Mouse (Mus musculus) hindbrain, embryonic 11.5 days (tissue): ENCODE measurements around the gene Oasl1. TPM values are rescaled to one million over a fixed set of nuclear protein-coding genes. Genes with fewer than 3 reads are reported as not detected.
A peak's percentile ranks its signal among the peaks of the same experiment; 100 is the strongest.
"Not testable (repeated sequence)": the region's sequence is repeated elsewhere in the genome, so short reads cannot be mapped to it uniquely, and the experiment has no call there.

ENCODE experiments used
- ATAC-seq: fragments of 200-750 bp; cut with Nextera tagmentation; 2 replicates; pipeline ENCODE4 v1.8.0; 2017; ENCODE audit warnings: mild to moderate bottlenecking, moderate TSS enrichment, moderate library complexity; ENCODE audit not compliant: low FRiP score
- DNase-seq: peaks from one replicate; pipeline ENCODE4 v3.0.0-alpha.2; 2015; ENCODE audit warnings: low spot score
- H3K27ac ChIP-seq: fragments of 300-500 bp; sonication (generic); 2 replicates; pipeline ENCODE4 v1.5.1; 2014; ENCODE audit warnings: mild to moderate bottlenecking, low read depth, low read length
- H3K27me3 ChIP-seq: fragments of 300-500 bp; sonication (generic); 2 replicates; pipeline ENCODE4 v1.6.1; 2014; ENCODE audit warnings: mild to moderate bottlenecking, low read length, moderate library complexity, mixed read lengths; ENCODE audit not compliant: control insufficient read depth, insufficient read depth
- H3K36me3 ChIP-seq: fragments of 300-500 bp; sonication (generic); 2 replicates; pipeline ENCODE4 v1.6.1; 2014; ENCODE audit warnings: mild to moderate bottlenecking, low read length, moderate library complexity, mixed read lengths; ENCODE audit not compliant: control insufficient read depth, insufficient read depth
- H3K4me1 ChIP-seq: fragments of 300-500 bp; sonication (generic); replicated peaks from 2 replicates; pipeline ENCODE4 v1.6.1; 2014; ENCODE audit warnings: low read length, mixed read lengths; ENCODE audit not compliant: control insufficient read depth, insufficient read depth
- H3K4me2 ChIP-seq: fragments of 300-500 bp; sonication (generic); replicated peaks from 2 replicates; pipeline ENCODE4 v1.6.1; 2014; ENCODE audit warnings: mild to moderate bottlenecking, low read depth, low read length
- H3K4me3 ChIP-seq: fragments of 300-500 bp; sonication (generic); 2 replicates; pipeline ENCODE4 v1.5.1; 2014; ENCODE audit warnings: low read depth, low read length
- H3K9ac ChIP-seq: fragments of 300-500 bp; sonication (generic); 2 replicates; pipeline ENCODE4 v1.6.1; 2014; ENCODE audit warnings: low read depth, low read length
- H3K9me3 ChIP-seq: fragments of 300-500 bp; sonication (generic); 2 replicates; pipeline ENCODE4 v1.6.1; 2016; ENCODE audit warnings: low read length; ENCODE audit not compliant: control insufficient read depth
- whole genome bisulfite sequencing: fragments of 180-500 bp; shearing (Covaris S2); extraction: QIAGEN DNeasy Blood & Tissue Kit; methylation state at CpG from one replicate; pipeline ENCODE4 v1.1.7; 2014; 5-methylcytosine and 5-hydroxymethylcytosine counted together
- polyA plus RNA-seq: library from polyadenylated mRNA; unstranded; fragments of >200 nt; fragmentation: Nextera tagmentation; extraction: Ambion mirVana; gene quantifications from 2 replicates; pipeline ENCODE4 v1.2.1, GENCODE M21; 2014

The Oasl1 gene
- polyA plus RNA-seq, 1 experiment from 2014 or later, result 0.25 TPM

GRCm38 (mm10) chr5:114941138-114941537, 18.1 kb downstream of the Oasl1 start:
- ATAC-seq, H3K27ac ChIP-seq, H3K4me1 ChIP-seq, H3K27me3 ChIP-seq, H3K9ac ChIP-seq, H3K4me2 ChIP-seq, H3K36me3 ChIP-seq, H3K9me3 ChIP-seq, H3K4me3 ChIP-seq, DNase-seq: not testable (repeated sequence)
- 58% methylated on average over 3 of the region's 3 CpGs for WGBS

GRCm38 (mm10) chr5:114942074-114942765, 19.2 kb downstream of the Oasl1 start, which contains the start of gene 2210016L21Rik:
Gene 2210016L21Rik (plus strand): TSS chr5:114942158.
- H3K36me3 ChIP-seq, result 0 out of 2 replicates have a peak, but pooled peaks cover 3% of the 10 kb centered on the region
- no peaks in the 10 kb centered on the region for H3K4me1 ChIP-seq
- no peaks in the 10 kb centered on the region for H3K9me3 ChIP-seq
- WGBS, result 2% methylated on average over 39 of the region's 39 CpGs
- H3K27me3 ChIP-seq, result no peaks in the 10 kb centered on the region
- H3K4me3 ChIP-seq, result peak within 1 kb of the TSS; percentile 90
- ATAC-seq (peak; percentile 92), DNase-seq (peak; percentile 92)
- peak within 1 kb of the TSS; percentile 76 for H3K27ac ChIP-seq
- H3K4me2 ChIP-seq, result peak within 1 kb of the TSS; percentile 69
- peak within 1 kb of the TSS; percentile 92 for H3K9ac ChIP-seq

GRCm38 (mm10) chr5:114942766-114943130, 19.7 kb downstream of the Oasl1 start:
- DNase-seq (no peak), ATAC-seq (no peak)
- Histone ChIP-seq H3K27me3 (no peaks in the 10 kb centered on the region), H3K4me3 (peak overlapping the region; percentile 90), H3K9ac (peak overlapping the region; percentile 92), H3K4me2 (peak overlapping the region; percentile 69), H3K4me1 (no peaks in the 10 kb centered on the region), H3K9me3 (no peaks in the 10 kb centered on the region), H3K36me3 (0 out of 2 replicates have a peak, but pooled peaks cover 3% of the 10 kb centered on the region), H3K27ac (no peak overlapping the region)
- WGBS, result 54% methylated on average over 4 of the region's 4 CpGs

- DNase-seq (no peak), ATAC-seq (no peak)
- H3K27ac ChIP-seq, result no peak overlapping the region
- H3K27me3 ChIP-seq, result no peaks in the 10 kb centered on the region
- no peak overlapping the region for H3K9ac ChIP-seq
- no peak overlapping the region for H3K4me2 ChIP-seq
- H3K4me3 ChIP-seq, result no peak overlapping the region
- 98% methylated on average over 10 of the region's 10 CpGs for WGBS
- H3K36me3 ChIP-seq, result 0 out of 2 replicates have a peak, but pooled peaks cover 9% of the 10 kb centered on the region
- no peaks in the 10 kb centered on the region for H3K9me3 ChIP-seq
- H3K4me1 ChIP-seq, result no peaks in the 10 kb centered on the region
These were observed 22.0 kb downstream of the Oasl1 start for GRCm38 (mm10) chr5:114945072-114945471.

GRCm38 (mm10) chr5:114948891-114949290, 25.9 kb downstream of the Oasl1 start:
- Histone ChIP-seq H3K9me3 (no peaks in the 10 kb centered on the region), H3K4me1 (no peaks in the 10 kb centered on the region), H3K27me3 (no peaks in the 10 kb centered on the region), H3K9ac (no peak overlapping the region), H3K4me2 (no peak overlapping the region), H3K4me3 (no peak overlapping the region), H3K36me3 (0 out of 2 replicates have a peak, but pooled peaks cover 11% of the 10 kb centered on the region), H3K27ac (no peak overlapping the region)
- DNase-seq (no peak), ATAC-seq (no peak)
- 80% methylated on average over 6 of the region's 6 CpGs for WGBS

- ATAC-seq, result no peak
- H3K27ac ChIP-seq, result no peak overlapping the region
- no peak overlapping the region for H3K4me2 ChIP-seq
- H3K36me3 ChIP-seq, result 0 out of 2 replicates have a peak, but pooled peaks cover 11% of the 10 kb centered on the region
- no peak overlapping the region for H3K9ac ChIP-seq
- no peaks in the 10 kb centered on the region for H3K27me3 ChIP-seq
- H3K9me3 ChIP-seq, result no peaks in the 10 kb centered on the region
- no peak overlapping the region for H3K4me3 ChIP-seq
- no peak for DNase-seq
- 74% methylated on average over 5 of the region's 5 CpGs for WGBS
- H3K4me1 ChIP-seq, result no peaks in the 10 kb centered on the region
These were observed 26.3 kb downstream of the Oasl1 start for GRCm38 (mm10) chr5:114949316-114949715.

- H3K9ac ChIP-seq, result no peak overlapping the region
- H3K9me3 ChIP-seq, result no peaks in the 10 kb centered on the region
- H3K36me3 ChIP-seq, result 0 out of 2 replicates have a peak, but pooled peaks cover 11% of the 10 kb centered on the region
- no peak overlapping the region for H3K4me3 ChIP-seq
- 83% methylated on average over 9 of the region's 9 CpGs for WGBS
- H3K27ac ChIP-seq, result no peak overlapping the region
- no peaks in the 10 kb centered on the region for H3K27me3 ChIP-seq
- no peak for DNase-seq
- H3K4me2 ChIP-seq, result no peak overlapping the region
- H3K4me1 ChIP-seq, result no peaks in the 10 kb centered on the region
- ATAC-seq, result no peak
These were observed 26.8 kb downstream of the Oasl1 start for GRCm38 (mm10) chr5:114949812-114950211.

- Histone ChIP-seq H3K27me3 (no peaks in the 10 kb centered on the region), H3K9ac (no peak overlapping the region), H3K4me1 (no peaks in the 10 kb centered on the region), H3K36me3 (0 out of 2 replicates have a peak, but pooled peaks cover 11% of the 10 kb centered on the region), H3K4me3 (no peak overlapping the region), H3K4me2 (no peak overlapping the region), H3K27ac (no peak overlapping the region), H3K9me3 (no peaks in the 10 kb centered on the region)
- 66% methylated on average over 12 of the region's 12 CpGs for WGBS
- ATAC-seq (no peak), DNase-seq (no peak)
These were observed 27.6 kb downstream of the Oasl1 start for GRCm38 (mm10) chr5:114950669-114951068.

GRCm38 (mm10) chr5:114951279-114951880, 28.3 kb downstream of the Oasl1 start:
- Histone ChIP-seq H3K9ac (no peak overlapping the region), H3K27ac (no peak overlapping the region), H3K27me3 (no peaks in the 10 kb centered on the region), H3K9me3 (no peaks in the 10 kb centered on the region), H3K4me3 (no peak overlapping the region), H3K36me3 (0 out of 2 replicates have a peak, but pooled peaks cover 7% of the 10 kb centered on the region), H3K4me1 (no peaks in the 10 kb centered on the region), H3K4me2 (no peak overlapping the region)
- ATAC-seq (no peak), DNase-seq (no peak)
- 87% methylated on average over 21 of the region's 21 CpGs for WGBS
